Mouse (Mus musculus): ENCODE data around the gene Cops4.

DNA sequence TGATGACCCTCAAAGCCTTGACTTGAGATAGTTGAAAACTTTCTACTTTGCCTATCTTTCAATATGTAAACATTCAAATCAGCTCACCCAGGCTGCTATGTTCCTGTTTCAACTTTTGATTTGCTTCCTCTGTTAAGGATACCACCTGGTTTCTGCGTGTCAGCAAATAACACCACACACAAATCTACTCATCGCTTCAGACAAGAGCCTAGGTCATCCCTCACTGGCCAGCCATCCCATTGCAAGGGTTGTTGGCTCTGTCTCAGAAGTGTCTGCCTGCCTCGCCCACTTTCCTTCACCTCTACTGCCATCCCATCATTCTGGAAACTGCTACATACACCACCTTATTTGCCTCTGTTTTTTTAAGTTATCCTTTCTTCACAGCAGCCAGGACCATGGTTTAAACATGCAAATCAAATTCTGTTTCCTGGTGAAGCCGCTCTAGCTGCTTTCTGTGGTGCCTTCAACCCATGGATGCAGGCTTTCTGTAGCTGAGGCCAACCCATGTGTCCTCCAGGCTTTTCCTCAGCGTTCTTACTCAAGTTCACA lies 60.8 kb downstream of the Cops4 start:
- TF ChIP-seq POLR2A (IDR thresholded peaks at IDR 0.05; ENCODE audit: extremely low read depth, insufficient read depth, low read length), result no peak
- TF ChIP-seq CTCF (IDR thresholded peaks at IDR 0.05; ENCODE audit: extremely low read depth, insufficient read depth, low read length), result no peak

Measured in cortical plate, adult 2 months (tissue).